Mouse (Mus musculus) hindbrain, postnatal 0 days (tissue): ENCODE data around the gene Krtap31-1. TPM values are rescaled to one million over a fixed set of nuclear protein-coding genes. Genes with fewer than 3 reads are reported as not detected.
"Not testable (repeated sequence)": the region's sequence is repeated elsewhere in the genome, so short reads cannot be mapped to it uniquely, and the experiment has no call there.

Source experiments
- ATAC-seq: fragments of 200-750 bp; cut with Nextera tagmentation; 2 replicates; pipeline ENCODE4 v1.8.0; 2017; ENCODE audit warnings: mild to moderate bottlenecking, moderate TSS enrichment, moderate library complexity
- DNase-seq: peaks from one replicate; pipeline ENCODE4 v3.0.0-alpha.2; 2015; ENCODE audit warnings: low spot score
- H3K27ac ChIP-seq: fragments of 300-500 bp; sonication (generic); 2 replicates; pipeline ENCODE4 v1.5.1; 2014; ENCODE audit warnings: mild to moderate bottlenecking
- H3K27me3 ChIP-seq: fragments of 300-500 bp; sonication (generic); 2 replicates; pipeline ENCODE4 v1.6.1; 2014; ENCODE audit warnings: low read length, mixed read lengths; ENCODE audit not compliant: insufficient read depth
- H3K36me3 ChIP-seq: fragments of 300-500 bp; sonication (generic); 2 replicates; pipeline ENCODE4 v1.6.1; 2014; ENCODE audit warnings: low read length, mixed read lengths; ENCODE audit not compliant: insufficient read depth
- H3K4me1 ChIP-seq: fragments of 300-500 bp; sonication (generic); 2 replicates; pipeline ENCODE4 v1.6.1; 2014; ENCODE audit warnings: antibody characterized with exemption, low read length, mixed read lengths; ENCODE audit not compliant: insufficient read depth
- H3K4me2 ChIP-seq: fragments of 300-500 bp; sonication (generic); 2 replicates; pipeline ENCODE4 v1.6.1; 2014; ENCODE audit warnings: low read depth, mild to moderate bottlenecking, low read length, moderate library complexity, mixed read lengths
- H3K4me3 ChIP-seq: fragments of 300-500 bp; sonication (generic); 2 replicates; pipeline ENCODE4 v1.5.1; 2014; ENCODE audit warnings: low read length
- H3K9ac ChIP-seq: fragments of 300-500 bp; sonication (generic); replicated peaks from 2 replicates; pipeline ENCODE4 v1.6.1; 2014; ENCODE audit warnings: mild to moderate bottlenecking, low read length, moderate library complexity, mixed read lengths
- H3K9me3 ChIP-seq: fragments of 300-500 bp; sonication (generic); 2 replicates; pipeline ENCODE4 v1.6.1; 2016; ENCODE audit warnings: low read length, mixed read lengths
- CTCF ChIP-seq: IDR thresholded peaks from 2 replicates; pipeline ENCODE4 v1.5.1; 2016; ENCODE audit warnings: antibody characterized with exemption, control low read depth, low read depth
- WGBS: fragments of 180-500 bp; shearing (Covaris S2); extraction: QIAGEN DNeasy Blood & Tissue Kit; methylation state at CpG from one replicate; pipeline ENCODE4 v1.1.7; 2014; 5-methylcytosine and 5-hydroxymethylcytosine counted together
- polyA plus RNA-seq: library from polyadenylated mRNA; unstranded; fragments of >200 nt; fragmentation: Nextera tagmentation; extraction: Ambion mirVana; gene quantifications from 2 replicates; pipeline ENCODE4 v1.2.1, GENCODE M21; 2015
- total RNA-seq: library from RNA; depleted of rRNA; stranded (reverse); fragments of >200 nt; gene quantifications from 2 replicates; pipeline ENCODE4 v1.2.3, GENCODE M21; 2014; rRNA removed

Krtap31-1 gene
- total RNA-seq, result not detected in 2 replicates
- not detected in 2 replicates for polyA plus RNA-seq

DNA sequence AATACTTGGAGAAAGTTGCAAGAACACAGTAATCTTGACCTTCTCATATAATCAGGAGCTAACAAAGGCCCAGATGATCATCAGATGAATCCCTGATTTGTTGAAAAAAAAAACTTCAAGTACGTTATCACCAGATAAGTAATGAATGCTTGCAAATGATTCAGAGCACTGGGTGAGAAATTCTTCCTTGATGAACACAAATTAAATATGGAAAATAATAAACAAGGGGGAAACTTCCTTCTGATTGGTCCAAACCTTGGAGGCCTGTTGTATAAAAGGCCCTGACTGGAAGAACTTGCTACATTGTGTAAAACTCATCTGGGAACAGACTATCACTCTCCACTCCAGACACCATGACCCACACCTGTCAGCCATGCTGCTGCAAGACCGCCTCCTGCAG lies at the start of gene Krtap31-1:
Gene Krtap31-1, plus strand, starts transcription at position 301 of the 400 bp plus-strand sequence.
- Histone ChIP-seq H3K36me3 (no peaks in the 10 kb centered on the region), H3K4me2 (no peak within 1 kb of the TSS), H3K9ac (no peak within 1 kb of the TSS), H3K4me3 (no peak within 1 kb of the TSS), H3K4me1 (no peaks in the 10 kb centered on the region), H3K27ac (no peak within 1 kb of the TSS), H3K9me3 (no peaks in the 10 kb centered on the region), H3K27me3 (no peaks in the 10 kb centered on the region)
- 84% methylated on average over 2 of the region's 2 CpGs for WGBS
- no peak for DNase-seq
- no peak for TF ChIP-seq CTCF
- no peak for ATAC-seq

DNA sequence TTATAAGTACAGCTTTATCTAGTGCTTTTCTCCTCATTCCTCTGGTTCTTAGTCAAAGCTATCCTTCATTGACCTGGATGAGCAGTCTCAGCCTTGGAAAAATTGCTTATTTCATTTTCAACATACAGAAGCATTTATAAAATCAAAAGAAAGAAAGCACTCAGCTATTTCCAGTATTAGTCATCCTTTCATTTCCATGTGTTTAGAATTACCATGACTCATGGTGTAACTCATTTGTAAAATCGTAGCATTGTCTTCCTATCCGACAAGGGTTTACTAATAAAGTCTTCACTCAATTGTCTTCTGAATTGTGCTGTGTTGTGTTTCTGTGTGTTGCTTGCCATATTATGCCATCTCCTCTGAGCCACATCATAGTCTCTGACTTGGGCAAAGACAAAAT lies 49.0 kb upstream of the Krtap31-1 start:
- Histone ChIP-seq H3K9me3 (no peaks in the 10 kb centered on the region), H3K27ac (no peak overlapping the region), H3K27me3 (no peaks in the 10 kb centered on the region), H3K9ac (no peak overlapping the region), H3K4me1 (no peaks in the 10 kb centered on the region), H3K36me3 (no peaks in the 10 kb centered on the region), H3K4me3 (no peak overlapping the region), H3K4me2 (no peak overlapping the region)
- DNase-seq (no peak), ATAC-seq (no peak)
- TF ChIP-seq CTCF, result no peak
- WGBS, result 67% methylated on average over 2 of the region's 2 CpGs

DNA sequence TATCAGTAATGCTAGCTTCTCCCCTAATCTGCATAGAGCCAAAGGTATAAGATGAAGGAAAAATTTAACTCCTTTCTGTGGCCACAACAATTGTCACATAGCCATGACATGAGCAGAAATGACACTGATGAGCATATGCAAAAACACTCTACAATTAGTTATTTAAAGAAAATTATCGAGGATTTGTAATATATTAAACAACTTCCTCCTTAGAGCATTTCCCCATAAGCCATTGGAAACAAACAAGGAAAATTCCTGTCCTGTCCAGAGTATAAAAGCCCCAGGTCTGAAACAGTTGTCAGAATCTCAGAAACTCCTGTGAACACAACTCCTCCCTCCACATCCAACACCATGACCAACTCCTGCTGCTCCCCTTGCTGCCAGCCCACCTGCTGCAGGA lies 43.5 kb upstream of the Krtap31-1 start, which contains the start of gene Gm11559:
Gene Gm11559, plus strand, starts transcription at position 301 of the 400 bp plus-strand sequence.
- not testable (repeated sequence) for H3K4me3 ChIP-seq, ATAC-seq, H3K36me3 ChIP-seq, H3K9ac ChIP-seq, H3K27ac ChIP-seq, H3K9me3 ChIP-seq, H3K27me3 ChIP-seq, DNase-seq, H3K4me1 ChIP-seq, H3K4me2 ChIP-seq
- WGBS, result 76% methylated on average over 1 of the region's 1 CpGs

DNA sequence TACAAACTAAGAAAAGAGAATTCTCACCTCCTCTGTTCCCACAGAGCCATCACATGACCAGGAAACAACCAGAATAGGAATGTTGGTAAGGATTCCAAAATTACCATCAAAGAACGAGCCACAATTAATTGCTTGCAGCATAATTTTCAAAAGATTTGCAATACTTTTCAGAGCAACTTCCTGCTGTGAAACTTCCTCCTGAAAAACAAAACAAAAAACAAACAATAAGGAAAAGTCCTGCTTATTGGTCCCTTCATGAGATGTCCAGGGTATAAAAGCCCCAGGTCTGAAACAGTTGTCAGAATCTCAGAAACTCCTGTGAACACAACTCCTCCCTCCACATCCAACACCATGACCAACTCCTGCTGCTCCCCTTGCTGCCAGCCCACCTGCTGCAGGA lies 34.6 kb upstream of the Krtap31-1 start, which contains the start of gene Krtap9-1:
Gene Krtap9-1, plus strand, starts transcription at position 301 of the 400 bp plus-strand sequence.
- H3K27ac ChIP-seq, H3K4me2 ChIP-seq, H3K4me3 ChIP-seq, DNase-seq, H3K36me3 ChIP-seq, H3K4me1 ChIP-seq, ATAC-seq, H3K9ac ChIP-seq, H3K27me3 ChIP-seq, H3K9me3 ChIP-seq: not testable (repeated sequence)
- WGBS, result 68% methylated on average over 1 of the region's 1 CpGs

DNA sequence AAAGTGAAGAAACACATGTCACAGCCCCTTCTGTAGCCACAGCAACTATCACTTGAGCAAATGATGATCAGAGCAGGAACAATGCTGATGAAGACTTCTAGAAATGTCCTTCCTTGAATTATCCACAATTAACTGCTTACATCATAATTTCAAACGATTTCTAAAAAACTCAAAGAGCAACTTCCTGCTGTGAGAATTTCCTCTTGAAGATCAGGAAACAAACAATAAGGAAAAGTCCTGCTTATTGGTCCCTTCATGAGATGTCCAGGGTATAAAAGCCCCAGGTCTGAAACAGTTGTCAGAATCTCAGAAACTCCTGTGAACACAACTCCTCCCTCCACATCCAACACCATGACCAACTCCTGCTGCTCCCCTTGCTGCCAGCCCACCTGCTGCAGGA lies 28.8 kb upstream of the Krtap31-1 start, which contains the start of gene Gm11567:
Gene Gm11567, plus strand, starts transcription at position 301 of the 400 bp plus-strand sequence.
- H3K27me3 ChIP-seq, H3K4me3 ChIP-seq, H3K4me1 ChIP-seq, ATAC-seq, H3K4me2 ChIP-seq, H3K36me3 ChIP-seq, DNase-seq, H3K27ac ChIP-seq, H3K9ac ChIP-seq, H3K9me3 ChIP-seq: not testable (repeated sequence)
- 53% methylated on average over 1 of the region's 1 CpGs for WGBS

DNA sequence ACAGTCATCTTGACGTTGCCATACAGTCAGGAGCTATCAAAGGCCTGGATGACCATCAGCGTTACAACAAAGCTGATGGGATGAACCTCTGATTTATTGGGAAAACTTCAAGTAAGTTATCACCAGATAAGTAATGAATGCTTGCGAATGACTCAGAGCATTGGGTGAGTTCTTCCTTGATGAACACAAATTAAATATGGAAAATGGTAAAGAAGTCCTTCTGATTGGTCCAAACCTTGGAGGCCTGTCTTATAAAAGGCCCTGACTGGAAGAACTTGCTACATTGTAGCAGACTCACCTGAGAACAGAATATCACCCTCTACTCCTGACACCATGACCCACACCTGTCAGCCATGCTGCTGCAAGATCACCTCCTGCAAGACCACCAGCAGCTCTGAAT lies 6.7 kb downstream of the Krtap31-1 start, which contains the start of gene Gm11565:
Gene Gm11565, plus strand, starts transcription at position 301 of the 400 bp plus-strand sequence.
- Histone ChIP-seq H3K27ac (no peak within 1 kb of the TSS), H3K4me3 (no peak within 1 kb of the TSS), H3K4me2 (no peak within 1 kb of the TSS), H3K4me1 (no peaks in the 10 kb centered on the region), H3K36me3 (no peaks in the 10 kb centered on the region), H3K27me3 (no peaks in the 10 kb centered on the region), H3K9me3 (no peaks in the 10 kb centered on the region), H3K9ac (no peak within 1 kb of the TSS)
- ATAC-seq (no peak), DNase-seq (no peak)
- WGBS, result 93% methylated on average over 3 of the region's 3 CpGs
- no peak for TF ChIP-seq CTCF

DNA sequence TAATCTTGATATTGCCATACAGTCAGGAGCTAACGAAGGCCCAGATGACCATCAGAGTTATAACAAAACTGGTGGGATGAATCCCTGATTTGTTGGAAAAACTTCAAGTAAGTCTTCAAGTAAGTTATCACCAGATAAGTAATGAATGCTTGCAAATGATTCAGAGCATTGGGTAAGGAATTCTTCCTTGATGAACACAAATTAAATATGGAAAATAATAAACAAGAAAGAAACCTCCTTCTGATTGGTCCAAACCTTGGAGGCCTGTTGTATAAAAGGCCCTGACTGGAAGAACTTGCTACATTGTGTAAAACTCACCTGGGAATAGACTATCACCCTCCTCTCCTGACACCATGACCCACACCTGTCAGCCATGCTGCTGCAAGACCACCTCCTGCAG lies 28.3 kb downstream of the Krtap31-1 start, which contains the start of gene Krtap31-2:
Gene Krtap31-2, plus strand, starts transcription at position 301 of the 400 bp plus-strand sequence.
- Histone ChIP-seq H3K9me3 (no peaks in the 10 kb centered on the region), H3K27ac (no peak within 1 kb of the TSS), H3K27me3 (no peaks in the 10 kb centered on the region), H3K4me2 (no peak within 1 kb of the TSS), H3K4me1 (no peaks in the 10 kb centered on the region), H3K9ac (no peak within 1 kb of the TSS), H3K4me3 (no peak within 1 kb of the TSS), H3K36me3 (no peaks in the 10 kb centered on the region)
- no peak for TF ChIP-seq CTCF
- DNase-seq (no peak), ATAC-seq (no peak)
- WGBS, result 83% methylated on average over 1 of the region's 1 CpGs
